Mouse (Mus musculus) ES-E14 (cell line): ENCODE results near the gene Wdr46.

Experiments
- CHD2 ChIP-seq: IDR thresholded peaks from 2 replicates; pipeline ENCODE4 v1.6.1; 2014; ENCODE audit warnings: mild to moderate bottlenecking, low read depth, low read length, inconsistent platforms
- MAFK ChIP-seq: IDR thresholded peaks from 2 replicates; pipeline ENCODE4 v1.6.1; 2014; ENCODE audit warnings: mild to moderate bottlenecking, low read depth, low read length, inconsistent platforms; ENCODE audit not compliant: insufficient read depth
- ZNF384 ChIP-seq: IDR thresholded peaks from 2 replicates; pipeline ENCODE4 v1.6.1; 2012; ENCODE audit warnings: low read depth, low read length, inconsistent platforms

- no peak for TF ChIP-seq MAFK
- TF ChIP-seq ZNF384 = no peak
- TF ChIP-seq CHD2 = no peak
Observed at GRCm38 (mm10) chr17:33957493-33957892, 17.0 kb downstream of the Wdr46 start.
